Mouse (Mus musculus) layer of hippocampus, postnatal 25 days (tissue): ENCODE measurements at regions not wholly inside any gene's neighbourhood (a gene's known extent, or its start where the extent isn't known, plus 50 kb on each side); places are given as distances from the start of the nearest gene placed in this dataset.

Source experiments
- DNase-seq, 2 experiments: peaks; one replicate each; pipeline ENCODE4 v3.0.0; 2022; ENCODE audit warnings: mixed read lengths in 2 of 2, low spot score in 1 of 2; ENCODE audit errors: extremely low spot score in 1 of 2
- microRNA-seq, 2 experiments: library from miRNA; unstranded; fragments of <30 nt; microRNA quantifications; one replicate each; pipeline ENCODE4 v1.2.0; 2021

DNA sequence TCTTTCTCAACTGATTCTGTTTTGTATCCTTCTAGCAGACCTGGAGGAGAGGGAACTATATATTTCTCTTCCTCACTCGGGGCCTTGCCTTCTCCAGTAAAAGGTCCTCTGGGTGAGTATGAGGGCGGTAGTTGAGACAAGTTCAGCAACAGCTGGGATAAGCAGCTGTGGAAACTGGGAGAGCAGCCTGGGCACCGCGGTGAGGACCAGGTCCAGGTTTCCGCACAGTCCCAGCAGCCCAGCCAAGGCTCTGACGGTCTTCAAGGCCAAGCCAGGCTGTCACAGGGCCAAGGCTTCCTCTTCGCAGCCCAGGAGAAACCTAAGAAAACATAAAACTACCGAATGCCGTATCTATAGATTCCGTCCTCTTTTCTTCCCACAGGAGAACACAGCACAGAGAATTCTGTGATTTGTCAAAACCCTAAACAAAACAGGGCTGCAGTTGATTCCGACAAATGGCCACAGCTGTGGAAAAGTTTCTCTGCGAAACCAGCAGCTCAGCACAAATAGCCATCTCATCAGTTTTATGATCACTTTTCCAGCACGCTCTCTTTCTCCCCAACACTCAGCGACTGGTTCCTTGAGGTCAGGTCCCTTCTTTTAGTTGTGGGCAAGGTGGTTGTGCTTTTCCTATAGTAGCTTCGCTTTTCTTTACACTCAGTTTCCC is 55.5 kb upstream of the Marcks start:
- no peak for DNase-seq

GRCm38 (mm10) chr10:37192661-37193060 is 53.9 kb upstream of the Marcks start:
- DNase-seq: no peak

GRCm38 (mm10) chr10:37190092-37190491 is 51.4 kb upstream of the Marcks start:
- DNase-seq: no peak

Small RNA genes lying in the stretch of these regions (microRNA-seq; reads per million reads assigned to microRNA genes)
- gene Gm24710: 0 reads per million in 2 experiments
